Mouse (Mus musculus) olfactory bulb, adult 2 months (tissue): ENCODE measurements around the gene Tfdp2. TPM values are rescaled to one million over a fixed set of nuclear protein-coding genes. Genes with fewer than 3 reads are reported as not detected.
A peak's percentile ranks its signal among the peaks of the same experiment; 100 is the strongest.

Experiments used
- H3K27ac ChIP-seq: fragments of 200-500 bp; 2 replicates; pipeline ENCODE4 v1.5.1; 2012; ENCODE audit warnings: low read depth, low read length; ENCODE audit not compliant: insufficient read depth
- H3K4me1 ChIP-seq: fragments of 200-500 bp; 2 replicates; pipeline ENCODE4 v1.6.1; 2012; ENCODE audit warnings: low read length; ENCODE audit not compliant: control insufficient read depth, insufficient read depth
- H3K4me3 ChIP-seq: fragments of 200-500 bp; 2 replicates; pipeline ENCODE4 v1.5.1; 2012; ENCODE audit warnings: mild to moderate bottlenecking, low read depth, low read length, moderate library complexity; ENCODE audit not compliant: insufficient read depth
- CTCF ChIP-seq: fragments of 200-500 bp; IDR thresholded peaks from 2 replicates; pipeline ENCODE4 v1.5.1; 2012; ENCODE audit warnings: low read depth, mild to moderate bottlenecking, low read length, moderate library complexity; ENCODE audit not compliant: insufficient read depth
- POLR2A ChIP-seq: fragments of 200-500 bp; IDR thresholded peaks from 2 replicates; pipeline ENCODE4 v1.6.1; 2012; ENCODE audit warnings: mild to moderate bottlenecking, low read depth, low read length, moderate library complexity; ENCODE audit not compliant: insufficient read depth
- WGBS: fragments of 180-500 bp; shearing (Covaris S2); methylation state at CpG from one replicate; pipeline ENCODE4 v1.1.7; 2018; 5-methylcytosine and 5-hydroxymethylcytosine counted together
- polyA plus RNA-seq: library from polyadenylated mRNA; stranded (reverse); fragments of >200 nt; gene quantifications from 2 replicates; pipeline ENCODE4 v1.2.4, GENCODE M21; 2012; ENCODE audit warnings: low replicate concordance; ENCODE audit not compliant: missing spikeins, insufficient read depth, insufficient read length

Gene Tfdp2
- polyA plus RNA-seq, 1 experiment: not detected

- no peak for TF ChIP-seq POLR2A
- no peak for TF ChIP-seq CTCF
Observed at GRCm38 (mm10) chr9:96243915-96244314, 47.8 kb downstream of the Tfdp2 start.

DNA sequence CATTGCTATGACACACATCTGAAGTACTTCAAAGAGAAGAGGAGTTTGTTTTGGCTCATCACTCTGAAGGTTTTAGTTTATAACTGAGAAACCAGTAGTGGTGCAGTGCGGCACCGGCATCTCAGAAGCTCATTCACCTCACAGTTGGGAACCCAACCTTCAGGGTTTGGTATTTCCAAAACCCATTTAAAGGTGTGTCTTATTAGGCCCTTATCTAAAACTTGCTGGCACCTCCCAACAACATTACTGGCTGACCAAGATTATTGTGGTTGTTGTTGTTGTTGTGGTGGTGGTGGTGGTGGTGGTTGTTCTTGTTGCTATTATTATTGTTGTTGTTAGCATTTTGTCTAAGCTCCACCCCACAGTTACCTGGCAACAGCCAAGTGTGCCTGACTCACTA is 58.7 kb downstream of the Tfdp2 start:
- H3K4me3 ChIP-seq: no peak overlapping the region
- WGBS: 88% methylated on average over 2 of the region's 2 CpGs
- peaks cover 2% of the 10 kb centered on the region; the same call in 1 of the 2 replicates for H3K4me1 ChIP-seq
- H3K27ac ChIP-seq: no peak overlapping the region
- TF ChIP-seq POLR2A (no peak), CTCF (no peak)

More at GRCm38 (mm10) chr9:96243915-96244314, 47.8 kb downstream of the Tfdp2 start:
- WGBS: 90% methylated on average over 6 of the region's 6 CpGs
- H3K4me3 ChIP-seq: no peak overlapping the region
- no peak overlapping the region for H3K27ac ChIP-seq
- no peaks in the 10 kb centered on the region; the same call in 1 of the 2 replicates for H3K4me1 ChIP-seq

GRCm38 (mm10) chr9:96258478-96258877 is 62.4 kb downstream of the Tfdp2 start:
- WGBS: 26% methylated on average over 6 of the region's 6 CpGs
- Histone ChIP-seq H3K27ac (no peak overlapping the region), H3K4me1 (peaks cover 2% of the 10 kb centered on the region; the same call in 1 of the 2 replicates), H3K4me3 (no peak overlapping the region)
- TF ChIP-seq CTCF (no peak), POLR2A (no peak)

DNA sequence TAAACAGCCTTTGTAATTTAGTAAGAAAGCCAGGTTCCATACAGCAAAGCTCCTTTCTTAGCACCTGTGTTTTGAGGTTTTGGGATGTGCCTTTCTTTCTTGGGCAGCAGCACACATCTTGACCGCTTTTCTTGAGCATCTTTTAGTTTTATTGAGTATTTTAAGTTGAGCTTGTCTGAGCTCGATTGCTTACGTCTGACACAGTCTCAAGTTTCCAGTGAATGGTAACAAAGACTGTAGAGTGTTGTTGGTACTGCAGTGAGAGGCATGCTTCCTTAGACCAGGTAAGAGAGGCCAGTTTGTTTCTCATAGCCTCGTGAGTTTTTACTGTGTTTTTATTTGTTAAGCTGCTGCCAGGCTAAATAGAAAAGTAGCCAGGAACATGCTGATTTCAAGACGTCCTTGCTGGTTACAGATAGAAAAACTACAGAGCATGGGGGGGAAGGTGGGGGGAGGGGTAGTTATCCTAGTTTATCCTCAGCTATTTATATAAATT is 63.0 kb downstream of the Tfdp2 start:
- Histone ChIP-seq H3K27ac (no peak overlapping the region), H3K4me1 (peaks cover 2% of the 10 kb centered on the region; the same call in 1 of the 2 replicates), H3K4me3 (no peak overlapping the region)
- TF ChIP-seq CTCF: no peak
- TF ChIP-seq POLR2A: no peak
- WGBS: 5% methylated on average over 5 of the region's 5 CpGs

GRCm38 (mm10) chr9:96259753-96260520 is 63.9 kb downstream of the Tfdp2 start:
- Histone ChIP-seq H3K4me3 (peak overlapping the region; percentile 47), H3K4me1 (peaks cover 2% of the 10 kb centered on the region; the same call in 1 of the 2 replicates), H3K27ac (no peak overlapping the region)
- no peak for TF ChIP-seq POLR2A
- TF ChIP-seq CTCF: no peak
- WGBS: 2% methylated on average over 10 of the region's 10 CpGs

DNA sequence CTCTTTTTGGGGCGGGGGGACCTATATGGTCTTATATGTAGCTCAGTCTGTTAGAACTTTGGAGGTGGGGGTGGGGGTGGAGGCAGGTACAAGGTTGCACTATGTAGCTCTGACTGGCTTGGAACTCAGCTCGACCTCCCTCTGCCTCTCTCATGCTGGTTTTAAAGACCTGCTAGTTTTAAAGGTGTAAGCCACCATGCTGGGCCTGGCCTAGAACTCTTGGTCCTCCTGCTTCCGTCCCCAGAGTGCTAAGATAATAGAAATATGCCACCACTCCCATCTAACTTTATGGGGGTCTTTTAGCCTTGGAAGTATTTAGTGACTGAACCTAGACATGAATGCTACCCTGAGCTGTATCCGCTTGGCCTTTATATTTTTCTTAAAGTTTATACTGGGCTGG is 65.0 kb downstream of the Tfdp2 start:
- peaks cover 2% of the 10 kb centered on the region; the same call in 1 of the 2 replicates for H3K4me1 ChIP-seq
- no peak overlapping the region for H3K4me3 ChIP-seq
- WGBS: 82% methylated on average over 4 of the region's 4 CpGs
- TF ChIP-seq POLR2A: no peak
- TF ChIP-seq CTCF: no peak
- no peak overlapping the region for H3K27ac ChIP-seq

DNA sequence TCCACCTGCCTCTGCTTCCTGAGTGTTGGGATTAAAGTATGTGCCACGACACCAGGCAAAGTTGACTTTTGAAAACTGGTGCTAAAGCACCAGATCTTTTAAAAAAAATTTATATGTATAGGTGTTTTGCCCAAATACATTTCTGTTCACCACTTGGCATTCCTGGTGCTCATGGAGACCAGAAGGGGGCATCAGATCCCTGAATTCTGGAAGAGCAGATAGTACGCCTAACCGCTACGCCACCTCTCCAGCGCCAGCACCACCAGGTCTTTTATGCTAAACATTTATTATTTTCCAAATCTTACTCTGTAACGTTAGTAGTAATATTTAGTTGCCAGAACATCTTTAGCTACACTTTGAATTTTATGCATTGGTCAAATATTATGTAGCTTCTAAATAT is 65.9 kb downstream of the Tfdp2 start:
- TF ChIP-seq CTCF (no peak), POLR2A (no peak)

DNA sequence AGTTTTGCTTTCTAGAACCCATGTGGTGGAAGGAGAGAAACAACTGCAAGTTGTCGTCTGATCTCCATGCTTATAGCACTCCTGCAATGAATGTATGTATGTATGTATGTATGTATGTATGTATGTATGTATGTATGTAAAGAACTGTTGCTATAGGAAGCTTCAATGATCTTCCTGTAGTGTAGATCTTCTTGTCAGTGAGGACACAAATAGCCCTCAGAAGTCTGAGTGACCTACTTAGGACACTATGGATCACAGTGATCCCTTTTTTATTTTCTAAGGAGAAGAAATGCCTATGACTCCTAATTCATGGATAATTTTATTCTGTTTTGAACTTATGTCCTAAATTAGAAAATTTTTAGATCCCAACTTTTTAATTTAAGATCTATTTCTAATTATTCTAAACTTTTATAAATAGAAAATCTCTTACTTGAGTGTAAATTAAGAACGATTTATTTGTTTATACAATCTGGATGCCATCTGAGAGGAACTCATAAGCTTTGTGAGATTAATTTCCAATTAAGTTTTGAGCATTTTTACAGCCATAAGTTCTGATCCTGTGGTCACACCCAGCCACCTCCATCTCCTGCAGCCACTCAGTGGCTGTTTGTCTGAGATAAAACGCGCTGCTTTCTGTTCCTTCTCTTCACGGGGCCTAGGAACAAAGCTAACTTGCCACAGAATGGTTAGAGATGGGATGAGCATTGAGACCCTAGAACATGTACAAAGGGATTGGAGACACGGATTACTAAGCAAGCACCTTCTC is 70.9 kb downstream of the Tfdp2 start:
- Histone ChIP-seq H3K27ac (no peak overlapping the region), H3K4me3 (no peak overlapping the region), H3K4me1 (no peaks in the 10 kb centered on the region)
- TF ChIP-seq CTCF (no peak), POLR2A (no peak)
- WGBS: 84% methylated on average over 6 of the region's 6 CpGs

More for the DNA sequence above, 65.9 kb downstream of the Tfdp2 start:
- Histone ChIP-seq H3K4me3 (no peak overlapping the region), H3K27ac (no peak overlapping the region), H3K4me1 (peaks cover 2% of the 10 kb centered on the region; the same call in 1 of the 2 replicates)
- 98% methylated on average over 6 of the region's 6 CpGs for WGBS

DNA sequence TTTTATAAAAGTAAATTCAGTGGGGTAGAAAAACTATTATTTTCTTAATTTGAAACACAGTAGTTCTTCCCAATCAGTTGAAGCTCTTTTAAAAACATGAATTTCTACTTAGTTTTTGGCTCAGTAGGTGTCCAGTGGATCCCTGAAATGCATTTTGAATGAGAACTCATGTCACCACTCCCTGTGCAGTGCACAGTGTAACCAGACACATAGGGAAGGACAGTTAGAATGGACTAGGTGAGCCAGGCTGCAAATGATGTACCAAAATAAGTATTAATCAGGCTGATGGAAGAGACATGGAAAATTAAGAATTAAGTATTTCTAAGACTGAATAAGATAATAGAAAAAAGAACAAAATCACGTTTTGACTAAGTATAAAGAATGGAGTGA is 71.5 kb downstream of the Tfdp2 start:
- 79% methylated on average over 1 of the region's 1 CpGs for WGBS
- TF ChIP-seq POLR2A (no peak), CTCF (no peak)
- H3K4me1 ChIP-seq: no peaks in the 10 kb centered on the region
- no peak overlapping the region for H3K27ac ChIP-seq
- no peak overlapping the region for H3K4me3 ChIP-seq
